Mouse (Mus musculus) Muller cell, postnatal 12 days (primary cell): ENCODE measurements at regions not wholly inside any gene's neighbourhood (a gene's known extent, or its start where the extent isn't known, plus 50 kb on each side); places are given as distances from the start of the nearest gene placed in this dataset.

Source experiments
- DNase-seq: peaks from one replicate; pipeline ENCODE4 v3.0.0-alpha.2; 2015; ENCODE audit errors: inconsistent ontology term

- DNase-seq, result no peak
These were observed 406.7 kb downstream of the Gm597 start for GRCm38 (mm10) chr1:28373351-28373750.

GRCm38 (mm10) chr1:28349411-28349973, 430.6 kb downstream of the Gm597 start:
- no peak for DNase-seq

- DNase-seq, result peak; percentile 25
These were observed 431.5 kb downstream of the Gm597 start for GRCm38 (mm10) chr1:28348572-28348971.

GRCm38 (mm10) chr1:28340054-28340453, 440.0 kb downstream of the Gm597 start:
- no peak for DNase-seq

- DNase-seq, result peak; percentile 14
These were observed 445.7 kb downstream of the Gm597 start for GRCm38 (mm10) chr1:28334366-28334765.

- no peak for DNase-seq
These were observed 448.0 kb downstream of the Gm597 start for GRCm38 (mm10) chr1:28332031-28332430.

GRCm38 (mm10) chr1:28328986-28329385, 451.1 kb downstream of the Gm597 start:
- DNase-seq, result no peak

GRCm38 (mm10) chr1:28328539-28328938, 451.5 kb downstream of the Gm597 start:
- DNase-seq, result no peak

GRCm38 (mm10) chr1:28324141-28324540, 455.9 kb downstream of the Gm597 start:
- no peak for DNase-seq
